ENCODE assay signal across 23 mouse cellular contexts in the genomic region with DNA sequence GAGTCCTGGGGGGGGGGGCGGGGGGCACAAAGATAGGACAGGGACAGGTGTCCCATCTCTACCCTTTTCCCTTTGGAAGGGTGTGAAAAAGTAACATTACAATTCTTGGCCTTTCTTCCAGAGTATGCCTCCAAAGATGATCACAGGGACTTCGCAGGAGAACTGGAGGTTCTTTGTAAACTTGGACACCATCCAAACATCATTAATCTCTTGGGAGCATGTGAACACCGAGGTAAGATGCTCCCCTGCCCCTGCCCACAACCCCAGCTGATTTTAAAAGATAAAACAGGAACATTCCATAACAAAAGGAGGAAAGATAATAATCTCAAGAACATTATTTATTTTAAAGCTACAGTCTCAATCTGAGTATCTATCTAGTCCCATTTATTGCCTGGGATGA.
DNase-seq lines count a peak whose midpoint lies in the region; ATAC-seq and TF ChIP-seq lines count a peak whose summit lies in the region.
"Had no signal": no experiment of that assay in that cellular context is flagged by ENCODE, and none has a peak within 500 bp of the region (broad histone marks: within the 10 kb centered on the region; RNA-seq: fewer than 3 reads in every experiment).

No protein-coding gene starts in this region.

- no peaks in the 10 kb centered on the region for H3K27me3 ChIP-seq in kidney, embryonic 16.5 days (ENCODE audit: insufficient read depth, low read length)
- no peaks in the 10 kb centered on the region for H3K27me3 ChIP-seq in lung, postnatal 0 days (replicated peaks; ENCODE audit: insufficient read depth, low read length)
- no peaks in the 10 kb centered on the region for H3K27me3 ChIP-seq in midbrain, embryonic 11.5 days (ENCODE audit: control insufficient read depth, insufficient read depth, low read length)
- no peaks in the 10 kb centered on the region for H3K27me3 ChIP-seq in midbrain, embryonic 10.5 days (ENCODE audit: low read depth, poor library complexity, severe bottlenecking)
- H3K27me3 ChIP-seq: forebrain, embryonic 13.5 days; heart, embryonic 13.5 days; Patski had no signal

- no peak overlapping the region for H3K4me3 ChIP-seq in kidney, embryonic 16.5 days (ENCODE audit: low read length)
- H3K4me3 ChIP-seq in lung, postnatal 0 days (ENCODE audit: low read depth, low read length) = no peak overlapping the region
- no peak overlapping the region for H3K4me3 ChIP-seq in midbrain, embryonic 11.5 days (ENCODE audit: low read depth, low read length)
- H3K4me3 ChIP-seq in midbrain, embryonic 10.5 days = no peak overlapping the region
- H3K4me3 ChIP-seq: forebrain, embryonic 10.5 days; forebrain, embryonic 13.5 days; heart, adult 2 months; heart, embryonic 10.5 days; heart, embryonic 13.5 days had no signal

- WGBS in kidney, embryonic 16.5 days = 40% methylated on average over 3 of the region's 3 CpGs
- WGBS in lung, postnatal 0 days = 31% methylated on average over 3 of the region's 3 CpGs
- WGBS in midbrain, embryonic 11.5 days = 79% methylated on average over 3 of the region's 3 CpGs
- WGBS in midbrain, embryonic 10.5 days = 86% methylated on average over 3 of the region's 3 CpGs

- no peak overlapping the region for H3K27ac ChIP-seq in kidney, embryonic 16.5 days (ENCODE audit: low read length)
- no peak overlapping the region for H3K27ac ChIP-seq in lung, postnatal 0 days (ENCODE audit: low read length)
- H3K27ac ChIP-seq in midbrain, embryonic 11.5 days (ENCODE audit: low read depth, low read length) = no peak overlapping the region
- H3K27ac ChIP-seq in midbrain, embryonic 10.5 days (replicated peaks) = no peak overlapping the region
- H3K27ac ChIP-seq: forebrain, embryonic 10.5 days; forebrain, embryonic 13.5 days; heart, adult 2 months; heart, embryonic 10.5 days; heart, embryonic 13.5 days; hindbrain, embryonic 14.5 days had no signal

- ATAC-seq in kidney, embryonic 16.5 days (ENCODE audit: low FRiP score, low TSS enrichment) = no peak
- ATAC-seq in lung, postnatal 0 days = no peak; the same call in 1 of the 2 replicates
- no peak for ATAC-seq in midbrain, embryonic 11.5 days (ENCODE audit: low FRiP score)
- ATAC-seq: forebrain, embryonic 13.5 days; forebrain, embryonic 16.5 days; Patski had no signal

- no peak overlapping the region for H3K9ac ChIP-seq in kidney, embryonic 16.5 days (replicated peaks; ENCODE audit: low read length)
- no peak overlapping the region for H3K9ac ChIP-seq in lung, postnatal 0 days (replicated peaks; ENCODE audit: low read depth)
- no peak overlapping the region for H3K9ac ChIP-seq in midbrain, embryonic 11.5 days (ENCODE audit: low read length)
- H3K9ac ChIP-seq: forebrain, embryonic 13.5 days; heart, embryonic 13.5 days; hindbrain, embryonic 14.5 days had no signal

- no peak overlapping the region for H3K4me2 ChIP-seq in kidney, embryonic 16.5 days (replicated peaks; ENCODE audit: low read depth, low read length)
- no peak overlapping the region for H3K4me2 ChIP-seq in lung, postnatal 0 days (replicated peaks; ENCODE audit: low read depth, low read length)
- H3K4me2 ChIP-seq in midbrain, embryonic 11.5 days = no peak overlapping the region
- H3K4me2 ChIP-seq: forebrain, embryonic 13.5 days; heart, embryonic 13.5 days; hindbrain, embryonic 14.5 days had no signal

- no peaks in the 10 kb centered on the region for H3K36me3 ChIP-seq in kidney, embryonic 16.5 days (ENCODE audit: insufficient read depth, low read length)
- H3K36me3 ChIP-seq in lung, postnatal 0 days (ENCODE audit: insufficient read depth, low read length) = no peaks in the 10 kb centered on the region
- no peaks in the 10 kb centered on the region for H3K36me3 ChIP-seq in midbrain, embryonic 11.5 days (ENCODE audit: control insufficient read depth, insufficient read depth, low read length)
- H3K36me3 ChIP-seq in midbrain, embryonic 10.5 days = no peaks in the 10 kb centered on the region
- H3K36me3 ChIP-seq: forebrain, embryonic 10.5 days had no signal

- no peak for TF ChIP-seq CTCF in lung, postnatal 0 days (IDR thresholded peaks at IDR 0.05)

- TF ChIP-seq EP300 in lung, postnatal 0 days (IDR thresholded peaks at IDR 0.05) = no peak; the same call in 1 of the 2 replicates

- peaks cover 7% of the 10 kb centered on the region for H3K4me1 ChIP-seq in kidney, embryonic 16.5 days (ENCODE audit: insufficient read depth, low read length)
- H3K4me1 ChIP-seq in lung, postnatal 0 days (ENCODE audit: insufficient read depth, low read depth, low read length) = peaks cover 3% of the 10 kb centered on the region; the same call in 1 of the 2 replicates
- H3K4me1 ChIP-seq in midbrain, embryonic 11.5 days (ENCODE audit: control insufficient read depth, insufficient read depth, low read length) = no peaks in the 10 kb centered on the region
- no peaks in the 10 kb centered on the region for H3K4me1 ChIP-seq in midbrain, embryonic 10.5 days
- H3K4me1 ChIP-seq: forebrain, embryonic 10.5 days; forebrain, embryonic 13.5 days; heart, embryonic 10.5 days; heart, embryonic 13.5 days had no signal

- peak; percentile 37 for DNase-seq in kidney, adult 9 months
- peak; percentile 16 for DNase-seq in lung, postnatal 0 days (ENCODE audit: low spot score)
- DNase-seq in lung, postnatal 14 days = no peak
- peak; percentile 69 for DNase-seq in midbrain, embryonic 11.5 days (ENCODE audit: low spot score, missing footprints)
- no peak for DNase-seq in midbrain, embryonic 10.5 days (ENCODE audit: low spot score)
- DNase-seq: adrenal gland, postnatal 10 days; adrenal gland, postnatal 36 days; cerebellum, adult 18-20 months; cerebellum, adult 9-10 months; cerebellum, postnatal 14 days; gastrocnemius, postnatal 10 days; gastrocnemius, postnatal 36 days; heart, adult 2 months; heart, postnatal 14 days; heart, postnatal 4 days had no signal

- no peaks in the 10 kb centered on the region for H3K9me3 ChIP-seq in kidney, embryonic 16.5 days (ENCODE audit: low read length)
- H3K9me3 ChIP-seq in lung, postnatal 0 days (ENCODE audit: low read length) = no peaks in the 10 kb centered on the region
- no peaks in the 10 kb centered on the region for H3K9me3 ChIP-seq in midbrain, embryonic 11.5 days (ENCODE audit: control insufficient read depth, low read length)
- H3K9me3 ChIP-seq in midbrain, embryonic 10.5 days (replicated peaks) = no peaks in the 10 kb centered on the region
- H3K9me3 ChIP-seq: forebrain, embryonic 10.5 days; forebrain, embryonic 13.5 days; heart, embryonic 10.5 days; heart, embryonic 13.5 days had no signal

Comparison
In these comparisons a context has a peak if more than half of its experiments do, and no peak if none do; other contexts are left out.
1. DNase-seq: peak in kidney, adult 9 months (single experiment), lung, postnatal 0 days (single experiment) and midbrain, embryonic 11.5 days (single experiment); none in lung, postnatal 14 days (single experiment) and midbrain, embryonic 10.5 days (single experiment).